Mouse (Mus musculus): ENCODE measurements around the gene Frmpd3.

DNA sequence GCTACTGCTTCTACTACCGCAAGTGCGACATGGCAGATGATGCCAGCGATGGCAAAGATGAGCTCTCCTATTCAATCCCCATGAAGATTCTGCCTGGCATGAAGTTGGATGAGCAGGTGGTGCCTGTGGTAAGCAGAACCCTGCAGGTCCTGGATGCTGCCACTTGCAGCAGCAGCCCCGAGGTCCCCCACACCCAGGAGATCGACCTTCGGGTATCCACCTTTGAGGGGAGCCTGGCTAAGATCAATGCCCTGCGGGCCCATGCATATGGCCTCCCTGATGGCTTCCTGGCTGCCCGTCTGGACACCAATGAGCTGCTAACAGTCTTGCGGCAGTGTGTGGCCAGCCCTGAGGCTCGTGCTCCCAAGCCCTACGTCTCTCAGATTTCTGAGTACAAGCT is 90.7 kb downstream of the Frmpd3 start:
- TF ChIP-seq CTCF (IDR thresholded peaks at IDR 0.05; ENCODE audit: low read depth) (no peak), EP300 (IDR thresholded peaks at IDR 0.05; ENCODE audit: low read depth) (no peak)

All from heart, postnatal 0 days (tissue).